Mouse (Mus musculus) heart, postnatal 25 days (tissue): ENCODE measurements around the gene 4931409K22Rik. TPM values are rescaled to one million over a fixed set of nuclear protein-coding genes. Genes with fewer than 3 reads are reported as not detected.

Experiments used
- DNase-seq: peaks from one replicate; pipeline ENCODE4 v3.0.0; 2022; ENCODE audit warnings: low spot score
- intact Hi-C: fragments of 180-260 bp; cut with DNase I; formaldehyde crosslinking; loops from one replicate; pipeline ENCODE4 v1.15.1; 2025
- microRNA-seq: library from miRNA; unstranded; fragments of <30 nt; microRNA quantifications from one replicate; pipeline ENCODE4 v1.2.0, GENCODE M21; 2022
- total RNA-seq, 2 experiments: library from RNA; stranded (reverse); gene quantifications; 2 replicates each; pipeline ENCODE4 v1.2.3; 2021

4931409K22Rik gene
- total RNA-seq, 2 experiments from 2014 or later = not detected

DNA sequence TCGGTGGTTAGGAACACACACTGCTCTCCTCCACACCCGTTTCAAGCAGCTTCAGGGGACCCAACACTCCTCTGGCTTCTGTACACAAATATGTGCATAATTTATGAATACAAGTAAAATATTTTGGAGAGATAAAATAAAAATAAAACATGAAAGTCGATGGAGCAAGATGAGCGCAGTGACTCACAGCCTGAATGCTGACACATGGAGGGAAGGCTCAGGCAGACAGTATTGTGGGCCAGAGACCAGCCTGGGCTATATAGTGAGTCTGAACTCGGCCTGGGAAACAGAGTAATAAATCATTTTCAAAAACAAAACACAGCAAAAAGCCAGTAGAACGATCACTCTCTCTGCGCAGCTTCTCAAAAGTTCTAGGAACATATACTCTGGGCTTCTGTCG lies 35.2 kb downstream of the 4931409K22Rik start:
- no peak for DNase-seq
- intact Hi-C loops = no loop called here

DNA sequence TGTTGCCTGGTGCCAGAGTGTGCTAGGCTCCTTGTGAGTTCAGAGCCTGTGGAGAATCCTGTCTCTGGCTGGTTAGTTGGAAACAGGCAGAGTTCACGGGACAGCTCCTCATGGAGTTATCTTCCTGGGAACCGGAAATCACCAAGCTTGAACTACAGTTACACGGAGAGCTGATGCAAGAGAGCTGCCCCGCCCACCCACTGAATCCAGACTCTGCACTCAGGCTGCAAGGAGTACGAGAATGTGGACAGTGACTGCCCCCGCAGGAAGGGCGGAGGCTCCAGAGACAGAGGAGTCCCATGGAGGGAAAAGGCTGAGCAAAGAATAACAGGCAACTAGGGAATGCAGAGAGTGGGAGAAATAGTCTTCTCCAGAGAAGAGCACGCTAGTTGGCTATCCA lies 44.3 kb downstream of the 4931409K22Rik start:
- intact Hi-C loops = loop anchor here (5.0 kb wide), 1 partner anchor 85 kb away; no protein-coding TSS in a partner anchor
- peak; percentile 24 for DNase-seq

DNA sequence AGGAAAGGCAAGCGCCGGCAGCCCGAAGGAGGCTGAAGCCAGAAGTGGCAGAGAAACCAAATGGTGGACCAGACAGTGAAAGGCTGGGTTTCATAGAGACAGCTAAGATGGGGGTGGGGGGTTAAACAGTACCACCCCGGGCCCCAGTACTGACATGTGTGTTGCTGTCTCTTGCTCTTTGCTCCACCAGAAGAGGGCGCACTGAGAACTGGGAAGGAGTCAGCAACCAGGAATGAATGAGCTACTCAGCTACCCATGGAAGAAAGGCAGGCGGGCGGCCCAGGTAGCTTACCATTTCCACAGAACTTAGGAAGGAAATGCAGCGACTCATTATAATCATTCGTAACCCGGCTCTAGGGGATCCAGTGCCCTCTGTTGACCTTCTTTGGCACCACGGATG lies 46.0 kb downstream of the 4931409K22Rik start:
- DNase-seq = no peak
- intact Hi-C loops = loop anchor here (1.0 to 5.0 kb wide), 3 partner anchors 20 to 142 kb away; no protein-coding TSS in a partner anchor

DNA sequence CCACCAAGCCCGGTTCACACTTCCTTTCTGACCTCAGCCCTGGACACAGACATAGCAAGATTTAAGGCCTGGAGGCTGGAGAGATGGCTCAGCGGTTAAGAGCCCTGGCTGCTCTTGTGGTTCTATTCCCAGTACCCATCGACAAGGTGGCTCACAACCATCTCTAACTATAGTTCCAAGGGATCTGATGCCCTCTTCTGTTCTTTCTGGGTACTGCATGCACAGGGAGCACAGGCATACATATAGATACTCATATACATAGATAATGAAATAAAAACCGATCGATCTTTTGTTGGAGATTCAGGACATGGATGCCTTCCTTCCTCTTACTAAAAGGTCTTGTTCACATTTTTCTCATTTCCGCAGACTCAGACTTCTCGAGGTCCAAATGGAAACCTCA lies 48.2 kb downstream of the 4931409K22Rik start:
- intact Hi-C loops = no loop called here

DNA sequence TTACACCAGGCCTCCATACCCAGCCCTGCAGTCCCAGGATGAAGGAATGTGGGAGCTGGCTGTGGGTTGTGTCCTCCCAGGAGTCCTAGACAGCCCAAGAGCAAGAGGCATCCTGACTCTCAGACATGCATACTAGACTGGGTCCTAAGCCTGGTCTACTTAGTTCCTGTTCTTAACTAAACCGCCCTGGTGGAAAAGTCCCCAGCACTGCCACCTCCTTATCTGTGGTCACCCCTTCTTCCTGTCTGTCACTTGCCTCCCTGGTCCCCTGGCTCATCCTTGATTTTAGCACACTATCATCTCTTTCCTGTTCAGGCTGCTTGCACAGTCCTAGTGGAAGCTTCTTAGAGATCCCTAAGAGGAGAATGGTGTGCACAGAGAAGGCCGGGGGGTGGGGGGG lies 51.1 kb downstream of the 4931409K22Rik start:
- intact Hi-C loops = no loop called here
- DNase-seq = no peak

More for the DNA sequence above, 48.2 kb downstream of the 4931409K22Rik start:
- DNase-seq = no peak

DNA sequence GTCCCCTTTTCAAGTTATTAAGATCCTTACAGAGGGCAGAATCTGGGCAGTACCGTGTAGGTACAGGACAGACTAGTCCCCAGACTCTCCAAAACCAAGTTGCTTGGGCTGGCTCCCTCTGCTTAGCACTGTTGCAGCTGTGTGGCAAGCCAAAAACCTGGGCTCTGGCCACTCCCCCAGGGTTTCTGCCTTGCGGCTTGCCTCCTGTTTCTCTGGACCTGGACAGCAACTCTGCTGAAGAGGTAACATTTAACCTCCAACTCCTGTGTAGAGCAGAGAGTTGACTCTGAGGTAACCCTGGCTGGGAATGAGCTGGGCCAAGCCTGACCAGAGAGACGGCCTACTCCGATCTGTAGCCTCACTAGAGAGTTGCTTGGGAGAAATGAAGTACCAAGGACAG lies 53.8 kb downstream of the 4931409K22Rik start:
- intact Hi-C loops = no loop called here
- DNase-seq = no peak

DNA sequence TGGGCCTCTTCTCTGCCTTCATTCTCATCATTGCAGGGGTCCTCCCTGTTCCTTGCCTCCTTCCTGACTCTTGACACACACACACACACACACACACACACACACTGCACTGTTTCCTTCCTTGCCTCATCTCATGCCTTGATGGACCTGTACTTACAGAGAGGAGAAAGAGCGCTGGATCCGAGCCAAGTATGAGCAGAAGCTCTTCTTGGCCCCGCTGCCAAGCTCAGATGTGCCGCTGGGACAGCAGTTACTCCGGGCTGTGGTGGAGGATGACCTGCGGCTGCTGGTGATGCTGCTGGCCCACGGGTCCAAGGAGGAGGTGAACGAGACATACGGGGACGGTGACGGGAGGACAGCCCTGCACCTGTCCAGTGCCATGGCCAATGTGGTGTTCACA lies 55.8 kb downstream of the 4931409K22Rik start:
- DNase-seq = no peak
- intact Hi-C loops = no loop called here

DNA sequence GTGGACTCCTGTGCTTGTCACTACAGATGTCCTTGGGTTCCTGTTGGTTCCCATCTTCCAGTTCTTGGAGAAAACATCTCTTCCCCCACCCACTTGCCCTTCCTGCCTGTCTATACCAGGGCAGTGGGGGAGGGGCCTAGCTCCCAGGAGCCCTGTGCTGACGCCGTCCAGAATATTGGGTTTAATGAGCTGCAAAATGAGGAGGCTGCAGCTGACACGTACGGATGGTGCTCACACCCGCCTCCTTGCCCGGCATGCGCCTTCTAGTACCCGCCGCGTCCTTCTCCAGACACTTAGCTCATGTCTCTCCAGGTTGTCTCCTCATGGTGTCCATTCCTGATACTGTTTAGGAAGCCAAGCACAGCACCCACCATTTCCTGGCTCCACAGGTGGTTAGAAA lies 57.5 kb downstream of the 4931409K22Rik start:
- intact Hi-C loops = no loop called here
- no peak for DNase-seq

DNA sequence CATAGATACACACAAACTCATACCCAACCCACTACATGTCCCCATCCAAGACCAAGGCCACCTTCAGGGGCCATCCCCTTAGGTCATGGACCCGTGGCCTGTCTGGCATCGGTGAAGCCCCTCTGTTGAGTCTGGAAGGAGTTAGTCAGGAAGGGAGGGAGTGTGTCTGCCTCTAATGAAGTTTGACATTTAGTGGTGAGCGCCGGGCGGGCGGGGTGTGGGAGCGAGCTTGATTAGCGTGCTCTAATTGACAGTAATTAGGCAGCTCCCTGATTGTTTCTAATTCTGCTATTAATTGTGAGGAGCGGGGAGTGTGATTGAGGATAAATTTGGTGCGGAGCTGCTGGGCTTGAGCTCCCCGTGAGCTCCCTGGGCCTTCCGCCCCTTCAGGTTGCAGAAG lies 59.1 kb downstream of the 4931409K22Rik start:
- DNase-seq = no peak
- intact Hi-C loops = no loop called here

DNA sequence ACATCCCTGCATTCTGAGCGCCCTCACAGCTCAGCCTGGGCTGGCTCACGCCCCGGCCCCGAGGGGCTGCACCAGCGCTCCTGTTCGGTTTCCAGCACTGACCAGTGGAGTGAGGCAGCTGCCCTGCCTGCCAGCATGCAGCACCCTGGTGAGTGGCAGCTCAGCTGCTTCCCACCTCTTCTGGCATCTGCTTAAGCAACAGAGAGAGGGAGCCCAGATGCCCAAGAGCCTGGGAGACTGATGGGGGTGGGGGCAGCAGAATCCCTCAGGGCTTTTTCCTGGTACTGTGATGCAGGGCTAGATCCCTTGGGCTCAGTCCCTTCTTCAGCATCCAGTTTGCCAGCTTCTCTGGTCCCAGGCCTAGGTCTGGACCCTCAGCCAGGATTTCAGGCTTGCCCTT lies 59.9 kb downstream of the 4931409K22Rik start:
- intact Hi-C loops = no loop called here
- DNase-seq = no peak

DNA sequence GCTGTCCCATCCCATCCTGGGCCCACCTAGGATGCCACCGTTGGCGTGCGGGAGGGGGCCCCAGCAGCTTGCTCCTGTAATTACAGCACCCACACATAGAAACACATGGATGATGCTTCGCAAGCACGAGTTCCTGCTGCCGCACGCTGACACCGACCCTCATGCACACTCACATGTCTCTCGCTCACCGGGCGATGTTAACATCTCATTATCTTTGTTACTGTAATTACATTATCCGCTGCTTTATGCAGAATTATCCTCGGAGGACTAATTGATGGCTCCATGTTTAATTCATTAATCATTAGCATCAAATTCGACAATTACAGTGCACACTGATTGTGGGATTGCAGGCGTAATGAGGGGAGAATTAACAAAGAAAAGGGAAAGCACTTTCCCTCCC lies 61.6 kb downstream of the 4931409K22Rik start:
- DNase-seq = no peak
- intact Hi-C loops = no loop called here

Small RNAs within 50 kb of the gene (microRNA-seq; reads per million reads assigned to microRNA genes)
- 265 reads per million, percentile 68 among the genes with 10 or more reads in this experiment for gene Mir671

Other genes starting within 250 kb of the 4931409K22Rik start
- 10 to 100 TPM; 62.4 to 67.2 TPM for gene Kcnh2, start 205.2 kb downstream of the 4931409K22Rik start, total RNA-seq
- 10 to 100 TPM; 24.1 to 28.1 TPM for gene Nos3, start 192.0 kb downstream of the 4931409K22Rik start, total RNA-seq
- 1 to 10 TPM in 1 of 2 experiments, under 1 TPM in 1; 0.42 to 1.2 TPM for gene Atg9b, start 164.7 kb downstream of the 4931409K22Rik start, total RNA-seq
- 10 to 100 TPM; 82.8 to 83.7 TPM for gene Abcb8, start 163.1 kb downstream of the 4931409K22Rik start, total RNA-seq
- under 1 TPM in 1 of 2 experiments, not detected in 1; 0.17 TPM for gene Asic3, start 143.4 kb downstream of the 4931409K22Rik start, total RNA-seq
- 10 to 100 TPM; 19.2 to 22.8 TPM for gene Cdk5, start 133.3 kb downstream of the 4931409K22Rik start, total RNA-seq
- 10 to 100 TPM; 29.7 to 31.3 TPM for gene Slc4a2, start 133.0 kb downstream of the 4931409K22Rik start, total RNA-seq
- 100 to 1,000 TPM; 275 to 314 TPM for gene Fastk, start 111.5 kb downstream of the 4931409K22Rik start, total RNA-seq
- gene Tmub1, start 109.0 kb downstream of the 4931409K22Rik start, total RNA-seq = 10 to 100 TPM in 1 of 2 experiments, 1 to 10 TPM in 1; 9.1 to 12.0 TPM
- gene Agap3, start 104.6 kb downstream of the 4931409K22Rik start, total RNA-seq = 10 to 100 TPM; 80.4 to 80.7 TPM
- not detected for gene Gbx1, start 29.6 kb downstream of the 4931409K22Rik start, total RNA-seq
- 10 to 100 TPM; 85.1 to 85.9 TPM for gene Asb10, start 15.8 kb downstream of the 4931409K22Rik start, total RNA-seq
- 10 to 100 TPM; 48.0 to 53.2 TPM for gene Abcf2, start 20.7 kb upstream of the 4931409K22Rik start, total RNA-seq
- gene Chpf2, start 29.9 kb upstream of the 4931409K22Rik start, total RNA-seq = 1 to 10 TPM; 7.8 to 9.7 TPM
- gene Smarcd3, start 67.6 kb upstream of the 4931409K22Rik start, total RNA-seq = 10 to 100 TPM; 69.0 to 69.3 TPM
- 10 to 100 TPM; 30.0 to 33.6 TPM for gene Nub1, start 128.7 kb upstream of the 4931409K22Rik start, total RNA-seq
- gene Wdr86, start 173.9 kb upstream of the 4931409K22Rik start, total RNA-seq = under 1 TPM; 0.44 to 0.59 TPM
- not detected for gene Crygn, start 201.2 kb upstream of the 4931409K22Rik start, total RNA-seq